Mouse (Mus musculus): Measurements from ENCODE around the gene Akr7a5. TPM values are rescaled to one million over a fixed set of nuclear protein-coding genes. Genes with fewer than 3 reads are reported as not detected.

The Akr7a5 gene
- total RNA-seq, 1 experiment, result 24.7 TPM

DNA sequence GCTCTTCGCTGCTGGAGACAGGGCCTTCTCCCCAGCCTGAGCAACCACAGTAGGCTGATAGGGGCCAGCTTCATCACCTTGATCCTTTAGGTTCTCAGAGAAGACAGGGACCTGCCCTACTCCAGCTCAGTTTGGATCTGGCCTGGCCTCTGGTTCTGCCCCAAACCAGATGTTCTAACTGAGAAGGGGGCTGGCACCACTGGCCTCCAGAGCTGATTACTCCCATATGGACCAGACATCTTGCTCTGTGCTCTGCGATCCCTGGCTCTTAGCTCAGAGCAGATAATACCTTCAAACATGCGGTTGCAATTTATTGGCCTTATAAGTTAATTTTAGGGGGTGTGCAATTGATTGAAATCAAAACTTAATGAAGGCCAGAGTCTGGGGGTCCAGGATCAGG is 43.2 kb upstream of the Akr7a5 start:
- Histone ChIP-seq H3K36me3 (ENCODE audit: control insufficient read depth, insufficient read depth, low read length, poor library complexity, severe bottlenecking) (peaks cover 38% of the 10 kb centered on the region), H3K9me3 (ENCODE audit: control insufficient read depth, insufficient read depth, low read depth, low read length) (no peaks in the 10 kb centered on the region), H3K4me1 (ENCODE audit: control insufficient read depth in 2 of 2, insufficient read depth in 2 of 2, low read length in 2 of 2, poor library complexity in 1 of 2) (no peaks in the 10 kb centered on the region; a peak in 1 of 4 replicates), H3K4me3 (ENCODE audit: insufficient read depth in 1 of 2, low read depth in 1 of 2, low read length in 2 of 2, poor library complexity in 1 of 2, severe bottlenecking in 1 of 2) (no peak overlapping the region), H3K9ac (ENCODE audit: insufficient read depth, low read depth, low read length, poor library complexity, severe bottlenecking) (no peak overlapping the region), H3K27ac (ENCODE audit: insufficient read depth, low read depth, low read length, poor library complexity, severe bottlenecking) (no peak overlapping the region)
- DNase-seq (ENCODE audit: low read depth, low spot score), result no peak
- in situ Hi-C loops (cut with MboI; ENCODE audit: low sequenced_read_pairs in 2 of 2, unreplicated experiment in 2 of 2), result no loop called here
- no peak for TF ChIP-seq ZNF384 (IDR thresholded peaks at IDR 0.05; ENCODE audit: low read depth, low read length)

DNA sequence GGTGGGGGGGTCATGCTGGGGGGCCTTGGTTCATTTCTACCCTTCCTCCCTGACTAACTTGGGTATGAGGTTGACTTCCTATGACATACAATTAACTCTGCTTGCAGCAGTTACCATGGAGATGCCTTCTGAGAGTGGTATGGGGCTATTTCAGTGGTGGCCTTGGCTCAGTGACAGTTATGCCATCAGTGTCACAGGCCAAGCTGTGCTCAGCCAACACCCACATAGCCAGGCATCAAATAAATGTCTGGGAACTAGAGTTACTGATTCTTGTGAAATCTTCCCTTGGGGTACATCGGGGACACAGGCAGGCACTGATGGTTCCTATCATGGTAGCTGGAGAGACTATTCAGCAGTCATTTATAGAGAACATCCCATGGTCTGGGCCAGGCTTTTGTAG is 42.3 kb upstream of the Akr7a5 start:
- H3K9ac ChIP-seq (ENCODE audit: insufficient read depth, low read depth, low read length, poor library complexity, severe bottlenecking), result no peak overlapping the region
- H3K4me1 ChIP-seq (ENCODE audit: control insufficient read depth in 2 of 2, insufficient read depth in 2 of 2, low read length in 2 of 2, poor library complexity in 1 of 2), result no peaks in the 10 kb centered on the region; a peak in 1 of 4 replicates
- no peak overlapping the region for H3K4me3 ChIP-seq (ENCODE audit: insufficient read depth in 1 of 2, low read depth in 1 of 2, low read length in 2 of 2, poor library complexity in 1 of 2, severe bottlenecking in 1 of 2)
- DNase-seq (ENCODE audit: low read depth, low spot score), result no peak
- TF ChIP-seq CHD2 (IDR thresholded peaks at IDR 0.05; ENCODE audit: low read depth, low read length), result no peak
- TF ChIP-seq MAFK (IDR thresholded peaks at IDR 0.05; ENCODE audit: insufficient read depth, low read depth, low read length), result no peak
- TF ChIP-seq HCFC1 (IDR thresholded peaks at IDR 0.05; ENCODE audit: borderline replicate concordance, insufficient read depth, low read length), result no peak
- TF ChIP-seq ZC3H11A (IDR thresholded peaks at IDR 0.05; ENCODE audit: borderline replicate concordance, low read depth, low read length), result no peak
- TF ChIP-seq ZNF384 (IDR thresholded peaks at IDR 0.05; ENCODE audit: low read depth, low read length), result no peak
- in situ Hi-C loops (cut with MboI; ENCODE audit: low sequenced_read_pairs in 2 of 2, unreplicated experiment in 2 of 2), result no loop called here
- no peaks in the 10 kb centered on the region for H3K9me3 ChIP-seq (ENCODE audit: control insufficient read depth, insufficient read depth, low read depth, low read length)
- no peak overlapping the region for H3K27ac ChIP-seq (ENCODE audit: insufficient read depth, low read depth, low read length, poor library complexity, severe bottlenecking)
- H3K36me3 ChIP-seq (ENCODE audit: control insufficient read depth, insufficient read depth, low read length, poor library complexity, severe bottlenecking), result peaks cover 31% of the 10 kb centered on the region; the same call in 1 of the 2 replicates

GRCm38 (mm10) chr4:139270168-139270567 is 40.4 kb upstream of the Akr7a5 start:
- H3K4me3 ChIP-seq (ENCODE audit: insufficient read depth in 1 of 2, low read depth in 1 of 2, low read length in 2 of 2, poor library complexity in 1 of 2, severe bottlenecking in 1 of 2), result no peak overlapping the region
- TF ChIP-seq HCFC1 (IDR thresholded peaks at IDR 0.05; ENCODE audit: borderline replicate concordance, insufficient read depth, low read length), result no peak
- TF ChIP-seq ZNF384 (IDR thresholded peaks at IDR 0.05; ENCODE audit: low read depth, low read length), result no peak
- H3K4me1 ChIP-seq (ENCODE audit: control insufficient read depth in 2 of 2, insufficient read depth in 2 of 2, low read length in 2 of 2, poor library complexity in 1 of 2), result no peaks in the 10 kb centered on the region; a peak in 1 of 4 replicates
- no peaks in the 10 kb centered on the region for H3K9me3 ChIP-seq (ENCODE audit: control insufficient read depth, insufficient read depth, low read depth, low read length)
- no peak overlapping the region for H3K9ac ChIP-seq (ENCODE audit: insufficient read depth, low read depth, low read length, poor library complexity, severe bottlenecking)
- H3K36me3 ChIP-seq (ENCODE audit: control insufficient read depth, insufficient read depth, low read length, poor library complexity, severe bottlenecking), result peaks cover 31% of the 10 kb centered on the region
- in situ Hi-C loops (cut with MboI; ENCODE audit: low sequenced_read_pairs in 2 of 2, unreplicated experiment in 2 of 2), result no loop called here
- DNase-seq (ENCODE audit: low read depth, low spot score), result no peak
- H3K27ac ChIP-seq (ENCODE audit: insufficient read depth, low read depth, low read length, poor library complexity, severe bottlenecking), result no peak overlapping the region

DNA sequence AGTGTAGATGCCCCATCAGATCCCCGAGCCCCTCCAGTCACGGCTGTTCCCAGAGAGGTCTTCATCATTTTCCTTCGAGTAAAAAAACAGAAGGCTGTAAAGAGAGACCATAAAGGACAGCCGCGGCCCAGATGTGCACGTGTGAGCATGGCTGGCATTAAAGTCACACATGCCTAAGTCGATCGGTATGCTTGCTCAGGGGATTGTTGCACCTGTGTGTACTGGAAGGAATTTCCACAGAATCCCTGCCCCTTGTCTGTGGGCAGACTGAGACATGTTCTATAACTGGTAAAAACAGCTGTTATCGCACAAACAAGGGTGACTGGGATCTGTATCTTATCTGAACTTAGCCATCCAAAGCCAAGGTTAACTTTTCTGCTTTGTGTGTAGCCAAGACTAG is 39.0 kb upstream of the Akr7a5 start:
- Histone ChIP-seq H3K4me3 (ENCODE audit: insufficient read depth in 1 of 2, low read depth in 1 of 2, low read length in 2 of 2, poor library complexity in 1 of 2, severe bottlenecking in 1 of 2) (no peak overlapping the region), H3K27ac (ENCODE audit: insufficient read depth, low read depth, low read length, poor library complexity, severe bottlenecking) (no peak overlapping the region), H3K9ac (ENCODE audit: insufficient read depth, low read depth, low read length, poor library complexity, severe bottlenecking) (no peak overlapping the region), H3K9me3 (ENCODE audit: control insufficient read depth, insufficient read depth, low read depth, low read length) (no peaks in the 10 kb centered on the region), H3K4me1 (ENCODE audit: control insufficient read depth in 2 of 2, insufficient read depth in 2 of 2, low read length in 2 of 2, poor library complexity in 1 of 2) (no peaks in the 10 kb centered on the region; a peak in 1 of 4 replicates), H3K36me3 (ENCODE audit: control insufficient read depth, insufficient read depth, low read length, poor library complexity, severe bottlenecking) (peaks cover 29% of the 10 kb centered on the region)
- no peak for TF ChIP-seq MAFK (IDR thresholded peaks at IDR 0.05; ENCODE audit: insufficient read depth, low read depth, low read length)
- TF ChIP-seq CHD2 (IDR thresholded peaks at IDR 0.05; ENCODE audit: low read depth, low read length), result no peak
- TF ChIP-seq ZC3H11A (IDR thresholded peaks at IDR 0.05; ENCODE audit: borderline replicate concordance, low read depth, low read length), result no peak
- TF ChIP-seq ZNF384 (IDR thresholded peaks at IDR 0.05; ENCODE audit: low read depth, low read length), result no peak
- no peak for TF ChIP-seq HCFC1 (IDR thresholded peaks at IDR 0.05; ENCODE audit: borderline replicate concordance, insufficient read depth, low read length)
- DNase-seq (ENCODE audit: low read depth, low spot score), result no peak
- in situ Hi-C loops (cut with MboI; ENCODE audit: low sequenced_read_pairs in 2 of 2, unreplicated experiment in 2 of 2), result no loop called here

DNA sequence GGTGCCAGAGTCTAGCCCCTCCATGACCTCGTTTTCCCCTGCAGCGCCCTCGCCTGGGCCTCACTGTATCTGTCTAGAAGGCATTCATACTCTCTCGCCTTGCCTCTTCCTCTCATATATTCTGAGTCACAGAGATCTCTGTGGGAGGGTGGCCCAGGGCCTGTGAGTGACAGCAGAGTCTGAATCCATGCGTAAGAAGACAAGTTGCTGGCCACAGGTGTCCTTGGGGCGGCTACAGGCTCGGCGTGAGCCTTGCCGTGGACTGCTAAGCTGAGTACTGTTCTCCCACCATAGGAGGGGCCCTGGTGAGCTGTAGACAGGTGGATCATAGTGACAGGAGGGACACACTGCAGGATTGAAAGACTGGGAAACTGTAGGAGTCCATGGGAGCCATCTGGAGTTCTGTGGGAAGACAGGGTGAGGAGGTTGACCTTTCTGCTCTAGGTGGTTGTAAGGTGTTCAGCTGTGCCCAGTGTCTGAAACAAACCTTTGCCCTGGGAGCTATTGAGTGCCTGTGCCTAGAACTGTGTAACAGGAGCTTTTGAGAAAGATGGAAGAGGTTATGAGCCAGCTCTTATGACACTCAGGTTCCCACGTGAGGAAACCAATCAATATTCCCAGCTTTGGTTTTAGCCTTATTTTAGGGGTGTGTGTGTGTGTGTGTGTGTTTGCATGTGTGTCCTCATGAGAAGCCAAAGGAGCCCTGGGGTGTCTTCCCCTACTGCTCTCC is 37.4 kb upstream of the Akr7a5 start:
- Histone ChIP-seq H3K36me3 (ENCODE audit: control insufficient read depth, insufficient read depth, low read length, poor library complexity, severe bottlenecking) (peaks cover 25% of the 10 kb centered on the region), H3K4me1 (ENCODE audit: control insufficient read depth in 2 of 2, insufficient read depth in 2 of 2, low read length in 2 of 2, poor library complexity in 1 of 2) (no peaks in the 10 kb centered on the region; a peak in 1 of 4 replicates)
- in situ Hi-C loops (cut with MboI; ENCODE audit: low sequenced_read_pairs in 2 of 2, unreplicated experiment in 2 of 2), result no loop called here

More for the DNA sequence above, 37.4 kb upstream of the Akr7a5 start:
- Histone ChIP-seq H3K4me3 (ENCODE audit: insufficient read depth in 1 of 2, low read depth in 1 of 2, low read length in 2 of 2, poor library complexity in 1 of 2, severe bottlenecking in 1 of 2) (no peak overlapping the region), H3K9me3 (ENCODE audit: control insufficient read depth, insufficient read depth, low read depth, low read length) (no peaks in the 10 kb centered on the region), H3K27ac (ENCODE audit: insufficient read depth, low read depth, low read length, poor library complexity, severe bottlenecking) (no peak overlapping the region), H3K9ac (ENCODE audit: insufficient read depth, low read depth, low read length, poor library complexity, severe bottlenecking) (no peak overlapping the region)
- TF ChIP-seq HCFC1 (IDR thresholded peaks at IDR 0.05; ENCODE audit: borderline replicate concordance, insufficient read depth, low read length) (no peak), ZC3H11A (IDR thresholded peaks at IDR 0.05; ENCODE audit: borderline replicate concordance, low read depth, low read length) (no peak), MAFK (IDR thresholded peaks at IDR 0.05; ENCODE audit: insufficient read depth, low read depth, low read length) (no peak), ZNF384 (IDR thresholded peaks at IDR 0.05; ENCODE audit: low read depth, low read length) (no peak), CHD2 (IDR thresholded peaks at IDR 0.05; ENCODE audit: low read depth, low read length) (no peak)
- DNase-seq (ENCODE audit: low read depth, low spot score), result no peak

Measured in ES-E14 (cell line).